Mouse (Mus musculus) CD4-positive helper T cell, adult 2 months (primary cell): Measurements from ENCODE around the gene Ccr9.
"Not testable (repeated sequence)": the region's sequence is repeated elsewhere in the genome, so short reads cannot be mapped to it uniquely, and the experiment has no call there.

Source experiments
- DNase-seq: peaks from one replicate; pipeline ENCODE4 v3.0.0-alpha.2; 2012; ENCODE audit warnings: low read depth, missing footprints, low spot score

Gene Ccr9

DNA sequence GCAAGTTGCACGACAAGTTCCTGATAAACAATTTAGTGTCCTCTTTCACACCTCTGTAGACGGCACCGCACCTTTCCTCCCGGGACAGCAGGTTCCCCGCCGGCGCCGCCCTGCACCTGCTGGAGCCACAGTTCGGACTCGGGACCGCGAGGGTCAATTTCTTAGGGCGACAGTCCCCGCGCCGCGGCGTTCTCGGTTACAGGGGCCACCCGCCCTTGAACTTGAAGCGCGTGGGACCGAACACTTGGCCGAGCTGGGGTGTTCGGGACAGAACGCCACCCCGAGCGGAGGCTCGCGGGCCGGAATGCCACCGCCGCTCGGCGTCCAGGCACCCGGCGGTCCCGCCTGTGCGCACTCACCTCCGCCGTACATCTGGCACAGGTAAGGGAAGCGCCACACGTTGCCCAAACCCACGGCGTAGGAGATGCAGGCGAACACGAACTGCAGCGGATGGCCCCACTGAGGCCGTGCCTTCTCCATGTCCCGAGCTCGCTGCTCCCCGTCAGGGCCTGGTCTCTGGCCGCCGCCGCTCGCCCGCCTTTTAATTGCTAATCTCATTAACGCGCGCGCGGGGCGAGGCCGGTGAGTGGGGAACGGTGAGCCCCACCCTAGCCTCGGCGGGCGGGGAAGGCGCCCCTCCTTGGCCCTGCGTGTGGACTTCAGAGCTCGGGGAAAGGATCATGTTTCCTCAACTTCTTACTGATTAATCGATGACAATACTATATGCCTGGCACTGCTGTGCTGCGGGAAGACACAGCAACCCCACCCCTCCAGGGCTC, at the start of gene Ccr9, which contains the start of gene Slc6a20a:
Gene Ccr9, plus strand, starts transcription at position 113 of the 779 bp plus-strand sequence.
Gene Slc6a20a, minus strand, starts transcription at position 559 of the 779 bp plus-strand sequence.
- DNase-seq: peak; percentile 27

GRCm38 (mm10) chr9:123631666-123632065, 46.6 kb upstream of the Ccr9 start:
- DNase-seq: no peak

DNA sequence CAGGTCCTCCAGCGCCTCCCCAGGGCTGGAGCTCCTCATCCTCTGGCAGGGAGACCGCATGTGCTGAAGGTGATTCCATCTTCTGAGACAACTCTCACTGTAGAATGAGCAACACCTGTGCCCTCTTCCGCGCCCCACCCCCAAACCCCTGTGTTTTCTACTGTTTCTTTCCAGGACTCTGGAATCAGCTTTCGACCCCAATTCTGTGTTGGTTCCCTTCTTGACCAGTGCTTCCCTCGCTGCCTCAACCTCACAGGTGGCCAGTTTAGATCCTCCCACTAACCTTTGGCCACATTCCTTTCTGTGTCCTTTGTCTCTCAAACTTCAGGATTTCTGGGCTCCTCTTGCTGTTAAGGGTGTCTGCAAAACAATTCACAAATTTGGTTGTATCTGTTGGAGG, 46.0 kb upstream of the Ccr9 start, which contains the start of gene Slc6a20b:
Gene Slc6a20b, minus strand, starts transcription at position 285 of the 400 bp plus-strand sequence.
- DNase-seq: no peak

DNA sequence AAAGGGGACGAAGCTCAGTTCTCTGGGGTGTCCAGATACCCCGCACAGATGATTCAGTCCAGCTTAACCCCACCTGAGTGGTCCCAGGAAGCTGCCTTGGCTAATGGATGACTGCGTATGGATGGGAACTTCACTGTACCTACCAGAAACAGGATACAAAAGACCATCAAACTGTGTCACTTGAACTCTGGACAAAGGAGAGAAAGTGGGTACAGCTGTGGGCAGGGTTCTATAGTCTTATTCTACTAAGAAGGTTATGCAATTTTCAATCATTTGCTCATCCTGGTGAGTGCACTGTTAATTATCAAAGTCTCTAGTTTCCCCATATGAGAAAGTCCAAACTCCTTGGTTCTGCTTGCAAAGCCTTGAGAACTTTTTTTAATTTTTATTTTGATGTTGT, 45.2 kb upstream of the Ccr9 start:
- no peak for DNase-seq

GRCm38 (mm10) chr9:123636771-123637170, 41.5 kb upstream of the Ccr9 start:
- no peak for DNase-seq

GRCm38 (mm10) chr9:123638231-123638630, 40.0 kb upstream of the Ccr9 start:
- DNase-seq: no peak

GRCm38 (mm10) chr9:123638668-123639089, 39.6 kb upstream of the Ccr9 start:
- peak; percentile 20 for DNase-seq

DNA sequence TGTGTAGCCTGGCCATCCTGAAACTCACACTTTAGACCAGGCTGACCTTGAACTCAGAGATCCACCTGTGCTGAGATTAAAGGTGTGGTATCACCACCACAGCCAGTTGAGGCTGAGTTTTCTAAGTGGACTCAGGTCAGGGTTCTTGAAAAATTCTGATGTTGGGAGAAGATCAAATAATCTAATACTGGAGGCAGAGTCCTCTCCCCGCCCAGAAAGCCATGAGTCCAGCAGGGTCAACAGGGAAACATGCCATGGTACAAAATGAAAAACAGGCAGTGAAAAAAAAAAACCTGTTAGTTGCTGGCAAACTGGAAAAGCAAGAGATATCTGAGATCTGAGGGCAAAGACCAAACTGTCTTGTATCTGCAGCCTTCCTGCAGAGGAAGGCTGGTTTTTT, 38.1 kb upstream of the Ccr9 start:
- DNase-seq: no peak

DNA sequence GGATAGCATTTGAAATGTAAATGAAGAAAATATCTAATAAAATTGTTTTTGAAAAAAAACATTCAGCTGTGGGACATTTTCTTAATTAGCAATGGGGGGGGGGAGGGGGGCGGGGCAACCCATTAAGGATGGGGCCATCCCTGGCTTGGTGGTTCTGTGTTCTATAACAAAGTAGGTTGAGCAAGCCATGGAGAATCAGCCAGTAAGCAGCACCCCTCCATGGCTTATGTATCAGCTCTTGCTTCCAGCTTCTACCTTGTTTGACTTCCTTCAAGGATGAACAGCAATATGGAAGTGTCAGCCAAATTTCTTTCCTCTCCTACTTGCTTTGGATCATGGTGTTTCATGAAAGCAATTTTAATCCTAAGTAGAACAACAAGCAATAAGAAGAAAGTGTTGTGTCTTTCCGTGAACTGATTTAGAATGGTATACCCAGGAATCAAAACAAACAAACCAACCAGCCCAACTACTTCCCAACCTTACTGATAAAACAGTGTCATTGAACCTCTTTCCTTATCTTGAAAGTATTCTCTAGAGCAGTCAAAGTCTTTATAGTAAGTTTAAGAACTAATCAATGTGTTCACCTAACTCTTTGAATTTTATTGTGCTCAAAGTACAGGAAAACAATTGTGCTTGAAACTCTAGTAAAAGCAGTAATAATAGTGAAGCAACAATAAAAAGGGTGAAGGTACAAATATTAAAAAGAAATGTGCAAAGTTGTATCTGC, 28.3 kb upstream of the Ccr9 start:
- no peak for DNase-seq

DNA sequence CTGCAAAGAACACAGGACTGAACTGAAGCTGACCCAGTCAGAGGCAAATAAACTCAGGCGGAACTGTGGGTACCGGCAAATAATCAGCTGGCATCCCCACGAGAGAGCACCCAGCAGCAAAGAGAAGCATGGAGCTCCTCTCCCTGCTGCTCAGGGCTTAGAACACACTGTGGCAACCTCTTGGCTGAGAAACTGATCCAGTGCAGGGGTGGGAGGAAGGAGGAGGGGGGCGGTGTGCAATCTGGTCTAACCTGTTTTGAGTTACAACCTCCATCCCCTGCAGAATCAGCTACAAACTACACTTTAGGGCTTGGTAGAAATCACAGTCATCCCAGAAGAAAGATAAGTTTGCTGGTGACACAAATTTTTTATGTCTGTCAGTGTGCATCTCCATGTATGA, 26.9 kb upstream of the Ccr9 start:
- no peak for DNase-seq

DNA sequence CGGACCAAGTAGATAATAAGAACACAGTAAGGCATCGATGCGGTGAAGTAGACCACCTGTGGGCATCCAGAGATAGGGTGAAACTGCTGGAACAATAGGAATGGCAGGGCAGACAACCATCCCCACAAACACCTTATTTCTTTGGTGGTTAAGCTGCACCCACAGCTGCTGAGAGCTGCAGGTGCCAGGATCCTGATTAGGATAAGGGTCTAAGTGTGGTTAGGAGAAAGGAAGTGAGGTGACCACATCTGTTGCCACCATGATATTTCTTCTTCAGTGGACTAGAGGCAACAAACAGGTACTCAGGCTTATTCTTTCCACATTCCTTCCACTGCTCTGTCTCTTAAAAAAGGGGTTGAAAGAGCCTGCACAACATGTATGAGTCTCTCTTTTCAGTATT, 20.8 kb upstream of the Ccr9 start:
- no peak for DNase-seq

DNA sequence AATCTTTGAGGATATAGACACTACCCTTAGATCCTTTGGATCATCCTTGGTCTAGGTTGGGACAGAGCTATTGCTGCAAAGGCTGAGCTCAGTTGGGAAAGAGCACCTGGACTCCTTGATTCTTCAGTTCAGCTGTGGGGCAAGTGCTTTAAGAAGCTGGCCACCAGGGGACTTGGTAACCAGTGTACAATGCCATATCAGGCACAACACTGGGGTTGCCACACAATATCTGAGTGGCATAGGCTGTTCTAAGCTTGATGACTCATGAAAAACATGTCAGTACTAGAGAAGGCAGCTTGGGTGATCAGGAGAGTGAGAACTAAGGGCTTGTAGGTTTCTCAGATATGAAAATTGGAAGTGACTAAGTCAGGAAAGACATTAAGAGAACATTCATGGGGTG, 19.3 kb upstream of the Ccr9 start:
- no peak for DNase-seq

GRCm38 (mm10) chr9:123659986-123660676, 18.1 kb upstream of the Ccr9 start:
- DNase-seq: not testable (repeated sequence)

DNA sequence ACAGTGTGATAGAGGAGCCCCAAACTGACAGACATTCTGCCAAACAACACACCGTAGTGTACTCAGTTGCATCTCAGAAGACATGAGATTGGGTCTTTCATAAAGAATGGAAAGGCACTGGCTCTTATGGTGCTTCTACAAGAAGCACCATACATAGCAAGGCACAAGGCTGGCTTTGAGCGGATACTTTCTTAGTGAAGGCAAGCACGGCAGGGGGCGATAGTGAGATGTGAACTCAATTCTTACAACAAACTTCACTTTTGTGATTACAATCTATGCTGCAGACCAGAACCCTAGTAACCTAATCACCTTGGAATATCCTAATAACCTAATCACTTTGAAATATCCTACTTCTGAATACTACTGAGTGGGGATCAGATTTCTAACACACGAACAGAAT, 12.6 kb upstream of the Ccr9 start:
- DNase-seq: peak; percentile 61

- DNase-seq: no peak
Measured at GRCm38 (mm10) chr9:123679198-123679597, 959 bp downstream of the Ccr9 start.

DNA sequence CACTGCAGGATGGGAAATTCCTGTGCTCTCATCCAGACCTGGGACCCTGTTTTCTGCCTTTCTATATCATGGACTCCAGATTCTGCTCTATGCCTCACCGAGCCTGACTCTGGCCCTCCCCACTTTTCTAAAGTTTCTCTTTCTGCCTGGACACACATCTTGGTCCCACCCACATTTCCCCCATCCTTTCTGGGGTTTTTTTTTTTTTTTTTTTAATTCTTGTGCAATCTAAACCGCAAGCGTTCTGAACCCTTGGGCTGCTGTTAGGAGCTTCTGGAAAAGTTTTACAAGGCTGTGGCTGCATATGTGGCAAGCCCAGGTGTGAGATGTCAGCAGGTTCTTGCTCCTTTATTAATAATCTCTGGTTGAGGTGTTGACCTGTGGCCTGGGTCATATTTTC, 5.5 kb downstream of the Ccr9 start:
- no peak for DNase-seq

- no peak for DNase-seq
Measured at GRCm38 (mm10) chr9:123686206-123686605, 8.0 kb downstream of the Ccr9 start.

GRCm38 (mm10) chr9:123688227-123688626, 10.0 kb downstream of the Ccr9 start:
- DNase-seq: no peak

- no peak for DNase-seq
Measured at GRCm38 (mm10) chr9:123695634-123696302, 17.5 kb downstream of the Ccr9 start.

DNA sequence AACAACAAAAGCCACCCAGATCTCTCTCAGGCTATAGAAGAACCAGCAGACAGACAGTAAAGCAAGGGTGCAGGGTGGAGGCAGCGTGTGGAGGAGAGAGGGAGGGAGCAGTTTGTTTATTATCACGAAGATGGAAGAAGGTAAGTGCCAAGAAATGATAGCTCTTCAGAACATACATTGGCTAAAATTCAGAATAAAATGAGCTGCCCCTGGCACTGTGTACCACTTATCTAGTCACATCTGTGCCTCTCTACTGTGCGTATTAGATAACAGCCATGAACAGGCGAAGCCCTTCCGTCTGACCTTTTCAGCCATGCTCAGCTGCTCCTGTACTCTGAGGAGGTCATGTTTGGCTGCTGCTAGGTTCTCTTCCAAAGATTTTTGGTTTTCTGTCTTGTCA, 23.6 kb downstream of the Ccr9 start:
- no peak for DNase-seq

DNA sequence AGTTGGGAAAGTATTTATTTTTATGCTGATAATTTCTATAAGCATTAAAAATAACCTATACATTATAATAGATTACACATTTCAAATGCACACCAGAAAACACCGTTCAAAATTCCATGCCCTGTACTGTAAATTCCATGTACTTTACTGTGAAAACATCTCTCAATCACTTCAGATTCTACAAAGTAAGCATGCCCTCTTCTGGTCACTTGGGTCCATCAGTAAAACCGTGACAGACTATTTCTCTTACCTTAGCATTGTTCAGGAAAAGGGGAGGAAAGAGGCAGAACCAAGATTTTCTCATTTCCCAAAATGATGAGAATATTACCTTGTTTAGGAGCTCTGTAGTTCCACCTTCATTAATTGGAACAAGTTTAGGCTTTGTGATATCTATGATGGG, 31.0 kb downstream of the Ccr9 start:
- DNase-seq: no peak

- peak; percentile 26 for DNase-seq
Measured at GRCm38 (mm10) chr9:123713111-123713510, 34.9 kb downstream of the Ccr9 start.
